Mouse (Mus musculus) stomach, postnatal 0 days (tissue): Measurements from ENCODE around the gene Kcna7. TPM values are rescaled to one million over a fixed set of nuclear protein-coding genes. Genes with fewer than 3 reads are reported as not detected.

Experiments
- ATAC-seq: fragments of 200-750 bp; cut with Nextera tagmentation; 2 replicates; pipeline ENCODE4 v1.8.0; 2017; ENCODE audit not compliant: low FRiP score, low TSS enrichment
- DNase-seq: peaks from one replicate; pipeline ENCODE4 v3.0.0-alpha.2; 2016; ENCODE audit warnings: low spot score
- H3K27ac ChIP-seq: fragments of 300-500 bp; sonication (generic); replicated peaks from 2 replicates; pipeline ENCODE4 v1.5.1; 2014; ENCODE audit warnings: mild to moderate bottlenecking, control low read depth
- H3K27me3 ChIP-seq: fragments of 300-500 bp; sonication (generic); 2 replicates; pipeline ENCODE4 v1.6.1; 2014; ENCODE audit warnings: low read length; ENCODE audit not compliant: control insufficient read depth, insufficient read depth
- H3K36me3 ChIP-seq: fragments of 300-500 bp; sonication (generic); 2 replicates; pipeline ENCODE4 v1.6.1; 2014; ENCODE audit warnings: low read length, mixed read lengths; ENCODE audit not compliant: control insufficient read depth, insufficient read depth
- H3K4me1 ChIP-seq: fragments of 300-500 bp; sonication (generic); replicated peaks from 2 replicates; pipeline ENCODE4 v1.6.1; 2014; ENCODE audit warnings: antibody characterized with exemption; ENCODE audit not compliant: control insufficient read depth, insufficient read depth
- H3K4me2 ChIP-seq: fragments of 300-500 bp; sonication (generic); replicated peaks from 2 replicates; pipeline ENCODE4 v1.6.1; 2014; ENCODE audit warnings: low read depth, mild to moderate bottlenecking, control low read depth, moderate library complexity
- H3K4me3 ChIP-seq: fragments of 300-500 bp; sonication (generic); 2 replicates; pipeline ENCODE4 v1.5.1; 2014; ENCODE audit warnings: low read depth, low read length, control low read depth
- H3K9ac ChIP-seq: fragments of 300-500 bp; sonication (generic); 2 replicates; pipeline ENCODE4 v1.6.1; 2014; ENCODE audit warnings: mild to moderate bottlenecking, low read length, control low read depth, mixed read lengths
- H3K9me3 ChIP-seq: fragments of 300-500 bp; sonication (generic); 2 replicates; pipeline ENCODE4 v1.6.1; 2016; ENCODE audit warnings: low read length; ENCODE audit not compliant: control insufficient read depth
- CTCF ChIP-seq: IDR thresholded peaks from 2 replicates; pipeline ENCODE4 v1.5.1; 2016; ENCODE audit warnings: antibody characterized with exemption, low read depth, mild to moderate bottlenecking, moderate library complexity
- EP300 ChIP-seq: optimal IDR thresholded peaks from 2 replicates; pipeline ENCODE3; 2016; ENCODE audit warnings: antibody characterized with exemption
- WGBS: fragments of 180-500 bp; shearing (Covaris S2); extraction: QIAGEN DNeasy Blood & Tissue Kit; methylation state at CpG from one replicate; pipeline ENCODE4 v1.1.7; 2014; 5-methylcytosine and 5-hydroxymethylcytosine counted together
- polyA plus RNA-seq: library from polyadenylated mRNA; unstranded; fragments of >200 nt; fragmentation: Nextera tagmentation; extraction: Ambion mirVana; gene quantifications from 2 replicates; pipeline ENCODE4 v1.2.1, GENCODE M21; 2015

Gene Kcna7
- polyA plus RNA-seq, 1 experiment from 2014 or later: 0.17 TPM

DNA sequence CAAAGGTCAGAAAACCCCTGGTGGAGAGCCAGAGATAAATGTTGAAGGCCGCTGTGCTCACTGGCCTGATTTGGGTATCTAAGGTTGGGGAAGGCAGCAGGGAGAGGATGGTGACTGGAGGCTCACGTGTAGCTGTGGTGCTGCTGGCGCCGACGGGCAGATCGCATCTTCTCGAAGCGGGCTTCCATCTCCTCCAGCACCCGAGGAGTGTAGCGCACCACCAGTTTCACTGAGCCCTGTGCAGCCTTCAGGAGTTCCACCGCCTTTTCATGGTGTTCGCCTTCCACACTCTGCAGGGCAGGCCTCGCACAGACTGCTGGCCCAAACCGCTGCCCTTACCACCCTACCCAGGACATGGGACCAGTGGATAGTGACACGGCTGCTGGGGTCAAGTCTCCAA is 37.3 kb upstream of the Kcna7 start:
- ATAC-seq (no peak), DNase-seq (no peak)
- Histone ChIP-seq H3K36me3 (no peaks in the 10 kb centered on the region), H3K9me3 (no peaks in the 10 kb centered on the region), H3K4me3 (peak overlapping the region; percentile 56; the same call in 1 of the 2 replicates), H3K27ac (no peak overlapping the region), H3K27me3 (no peaks in the 10 kb centered on the region), H3K9ac (no peak overlapping the region), H3K4me2 (no peak overlapping the region; the same call in 1 of the 2 replicates), H3K4me1 (peaks cover 3% of the 10 kb centered on the region; the same call in 1 of the 2 replicates)
- no peak for TF ChIP-seq CTCF
- no peak for TF ChIP-seq EP300
- WGBS: 89% methylated on average over 15 of the region's 15 CpGs

- TF ChIP-seq CTCF: no peak
- TF ChIP-seq EP300: no peak
- Histone ChIP-seq H3K27ac (no peak overlapping the region), H3K4me3 (no peak overlapping the region), H3K4me1 (peaks cover 3% of the 10 kb centered on the region; the same call in 1 of the 2 replicates), H3K27me3 (no peaks in the 10 kb centered on the region), H3K9me3 (no peaks in the 10 kb centered on the region), H3K36me3 (0 out of 2 replicates have a peak, but pooled peaks cover 3% of the 10 kb centered on the region), H3K9ac (no peak overlapping the region), H3K4me2 (peak overlapping the region; percentile 98)
- no peak for DNase-seq
- ATAC-seq: no peak
- 73% methylated on average over 16 of the region's 16 CpGs for WGBS
Measured at GRCm38 (mm10) chr7:45369022-45369745, 36.3 kb upstream of the Kcna7 start.

DNA sequence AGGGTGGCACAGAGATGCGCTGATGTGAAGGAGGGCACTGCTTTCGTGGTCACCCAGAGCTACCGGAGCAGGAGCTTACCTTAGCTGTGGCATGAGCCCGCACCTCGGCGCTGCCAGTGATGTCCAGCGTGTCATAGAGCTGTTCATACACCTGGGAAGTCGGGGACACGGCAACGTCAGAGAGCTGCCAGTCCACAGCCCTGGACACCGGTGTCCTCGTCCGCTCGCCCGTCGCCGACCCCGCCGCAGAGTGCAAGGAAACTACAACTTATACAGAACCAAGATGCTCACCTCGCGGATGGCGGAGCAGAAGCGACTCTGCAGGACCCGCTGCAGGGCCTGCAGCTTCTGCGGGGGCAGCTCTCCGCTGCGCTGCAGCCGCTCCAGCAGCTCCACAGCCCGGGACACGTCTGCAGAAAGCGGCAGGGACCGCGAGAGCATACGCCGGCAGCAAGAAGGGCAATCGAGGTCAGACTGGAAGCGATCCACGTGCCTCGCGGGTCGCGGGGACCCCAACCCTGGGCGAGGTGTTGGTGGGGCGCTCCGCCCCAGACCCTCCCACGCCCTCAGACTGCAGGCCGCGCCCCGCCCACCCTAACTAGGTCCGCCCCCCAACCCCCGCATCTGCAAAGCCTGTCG is 35.5 kb upstream of the Kcna7 start:
- Histone ChIP-seq H3K4me3 (peak overlapping the region; percentile 52), H3K4me2 (peak overlapping the region; percentile 98), H3K27ac (no peak overlapping the region), H3K9ac (peak overlapping the region; percentile 60), H3K27me3 (no peaks in the 10 kb centered on the region), H3K4me1 (peaks cover 3% of the 10 kb centered on the region; the same call in 1 of the 2 replicates), H3K9me3 (no peaks in the 10 kb centered on the region), H3K36me3 (0 out of 2 replicates have a peak, but pooled peaks cover 3% of the 10 kb centered on the region)
- 8% methylated on average over 50 of the region's 52 CpGs for WGBS
- ATAC-seq (peak; percentile 1; the same call in 1 of the 2 replicates), DNase-seq (no peak)
- no peak for TF ChIP-seq CTCF
- no peak for TF ChIP-seq EP300

GRCm38 (mm10) chr7:45370475-45371311 is 34.8 kb upstream of the Kcna7 start, which contains the start of gene Lin7b:
Gene Lin7b (minus strand): TSS chr7:45370583.
- peaks cover 5% of the 10 kb centered on the region for H3K36me3 ChIP-seq
- peaks cover 3% of the 10 kb centered on the region; the same call in 1 of the 2 replicates for H3K4me1 ChIP-seq
- H3K4me2 ChIP-seq: peak within 1 kb of the TSS; percentile 98
- no peak within 1 kb of the TSS for H3K27ac ChIP-seq
- ATAC-seq (peak; percentile 79), DNase-seq (peak; percentile 96)
- TF ChIP-seq EP300 (no peak), CTCF (peak; percentile 38)
- H3K9me3 ChIP-seq: no peaks in the 10 kb centered on the region
- peak within 1 kb of the TSS; percentile 52 for H3K4me3 ChIP-seq
- WGBS: 8% methylated on average over 28 of the region's 28 CpGs
- H3K27me3 ChIP-seq: no peaks in the 10 kb centered on the region
- H3K9ac ChIP-seq: peak within 1 kb of the TSS; percentile 60

DNA sequence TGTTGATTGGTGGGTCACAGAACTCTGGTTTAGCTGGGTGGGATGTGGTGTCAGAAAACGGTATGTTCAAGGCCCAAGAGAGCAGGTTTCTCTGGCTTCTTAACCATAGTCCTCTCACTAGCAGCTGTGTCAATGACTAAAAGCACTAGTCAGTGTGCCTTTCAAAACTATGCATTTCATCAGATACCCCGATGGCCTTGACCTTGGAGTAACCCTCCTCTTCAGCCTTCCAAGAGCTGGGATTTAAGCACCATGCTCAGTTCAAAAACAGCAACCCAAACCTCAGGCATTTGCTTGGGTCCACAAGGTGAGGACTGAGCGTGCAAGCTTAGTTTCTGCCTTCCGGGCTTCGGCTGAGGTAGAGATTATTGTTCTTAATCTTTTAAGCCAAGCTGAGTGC is 33.1 kb upstream of the Kcna7 start:
- ATAC-seq (no peak), DNase-seq (no peak)
- H3K9ac ChIP-seq: no peak overlapping the region
- no peak overlapping the region for H3K4me3 ChIP-seq
- no peaks in the 10 kb centered on the region for H3K9me3 ChIP-seq
- H3K27ac ChIP-seq: no peak overlapping the region
- peaks cover 20% of the 10 kb centered on the region for H3K36me3 ChIP-seq
- TF ChIP-seq CTCF (no peak), EP300 (no peak)
- H3K4me2 ChIP-seq: no peak overlapping the region
- H3K4me1 ChIP-seq: no peaks in the 10 kb centered on the region
- WGBS: 77% methylated on average over 5 of the region's 5 CpGs
- no peaks in the 10 kb centered on the region for H3K27me3 ChIP-seq
